Mouse (Mus musculus) olfactory bulb, adult 2 months (tissue): ENCODE measurements around the gene Cdca3.

Experiments
- CTCF ChIP-seq: fragments of 200-500 bp; IDR thresholded peaks from 2 replicates; pipeline ENCODE4 v1.5.1; 2012; ENCODE audit warnings: low read depth, mild to moderate bottlenecking, low read length, moderate library complexity; ENCODE audit not compliant: insufficient read depth
- POLR2A ChIP-seq: fragments of 200-500 bp; IDR thresholded peaks from 2 replicates; pipeline ENCODE4 v1.6.1; 2012; ENCODE audit warnings: mild to moderate bottlenecking, low read depth, low read length, moderate library complexity; ENCODE audit not compliant: insufficient read depth

DNA sequence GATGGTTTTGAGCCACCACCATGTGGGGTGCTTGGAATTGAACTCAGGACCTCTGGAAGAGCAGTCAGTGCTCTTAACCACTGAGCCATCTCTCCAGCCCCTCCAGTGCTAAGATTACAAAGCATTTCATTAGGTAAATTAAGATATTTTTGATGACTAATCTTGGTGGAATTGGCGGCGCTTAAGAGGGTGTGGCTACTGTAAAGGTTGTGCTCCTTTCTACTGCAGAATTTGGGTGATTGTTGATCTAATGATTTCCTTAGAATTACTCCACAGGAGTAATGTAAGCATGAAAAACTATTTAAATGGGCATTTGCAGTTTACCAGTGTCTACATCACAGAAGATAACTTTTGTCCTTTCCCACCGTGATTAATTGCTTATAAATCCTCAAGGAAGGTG lies 25.0 kb upstream of the Cdca3 start:
- TF ChIP-seq POLR2A (no peak), CTCF (no peak)
